Mouse (Mus musculus): ENCODE results near the gene Slc2a1. TPM values are rescaled to one million over a fixed set of nuclear protein-coding genes. Genes with fewer than 3 reads are reported as not detected.

The Slc2a1 gene
- total RNA-seq, 1 experiment from 2014 or later = 30.1 TPM

- no peak for ATAC-seq (replicated peaks; ENCODE audit: insufficient number of reproducible peaks, low FRiP score, low TSS enrichment, poor library complexity, severe bottlenecking)
Measured at GRCm38 (mm10) chr4:119161358-119161757, 52.8 kb downstream of the Slc2a1 start.

- no peak for ATAC-seq (replicated peaks; ENCODE audit: insufficient number of reproducible peaks, low FRiP score, low TSS enrichment, poor library complexity, severe bottlenecking)
Measured at GRCm38 (mm10) chr4:119162990-119163389, 54.5 kb downstream of the Slc2a1 start.

GRCm38 (mm10) chr4:119165916-119166315 lies 57.4 kb downstream of the Slc2a1 start:
- ATAC-seq (replicated peaks; ENCODE audit: insufficient number of reproducible peaks, low FRiP score, low TSS enrichment, poor library complexity, severe bottlenecking) = no peak

DNA sequence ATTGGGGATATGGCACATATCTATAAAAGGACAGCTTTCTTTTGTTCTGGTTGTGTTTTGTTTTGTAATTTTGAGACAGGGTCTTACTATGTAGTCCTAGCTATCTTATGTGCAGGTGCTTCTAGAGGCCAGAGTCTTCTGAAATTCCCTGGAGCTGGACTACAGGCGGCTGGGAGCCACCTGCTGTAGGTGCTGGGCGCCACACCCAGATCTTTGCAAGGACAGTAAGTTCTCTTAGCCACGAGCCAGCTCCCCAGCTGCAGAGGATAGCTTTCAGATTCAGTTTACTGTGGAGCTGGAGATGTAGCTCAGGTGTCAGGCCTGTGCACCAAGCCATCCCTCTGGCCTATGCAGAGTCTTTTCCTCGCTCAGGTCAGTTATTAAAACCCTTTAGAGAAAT lies 58.6 kb downstream of the Slc2a1 start:
- ATAC-seq (replicated peaks; ENCODE audit: insufficient number of reproducible peaks, low FRiP score, low TSS enrichment, poor library complexity, severe bottlenecking) = no peak

DNA sequence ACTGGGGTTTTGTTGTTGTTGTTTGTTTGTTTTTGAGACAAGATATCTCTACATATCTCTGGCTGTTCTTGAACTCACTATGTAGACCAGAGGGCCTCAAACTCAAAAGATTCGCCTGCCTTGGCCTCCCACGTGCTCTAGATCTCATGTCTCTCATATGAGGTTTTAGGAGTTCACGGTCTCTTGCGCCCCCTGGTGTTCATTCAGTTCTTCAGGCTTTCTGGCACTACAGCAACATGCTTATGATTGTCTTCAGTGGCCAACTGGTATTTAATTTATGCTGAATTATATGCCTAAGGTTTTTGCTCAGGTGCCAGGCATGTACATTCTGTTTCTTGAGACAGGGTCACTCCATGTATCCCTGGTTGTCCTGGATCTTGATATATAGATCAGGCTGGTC lies 59.2 kb downstream of the Slc2a1 start:
- ATAC-seq (replicated peaks; ENCODE audit: insufficient number of reproducible peaks, low FRiP score, low TSS enrichment, poor library complexity, severe bottlenecking) = peak; percentile 81

DNA sequence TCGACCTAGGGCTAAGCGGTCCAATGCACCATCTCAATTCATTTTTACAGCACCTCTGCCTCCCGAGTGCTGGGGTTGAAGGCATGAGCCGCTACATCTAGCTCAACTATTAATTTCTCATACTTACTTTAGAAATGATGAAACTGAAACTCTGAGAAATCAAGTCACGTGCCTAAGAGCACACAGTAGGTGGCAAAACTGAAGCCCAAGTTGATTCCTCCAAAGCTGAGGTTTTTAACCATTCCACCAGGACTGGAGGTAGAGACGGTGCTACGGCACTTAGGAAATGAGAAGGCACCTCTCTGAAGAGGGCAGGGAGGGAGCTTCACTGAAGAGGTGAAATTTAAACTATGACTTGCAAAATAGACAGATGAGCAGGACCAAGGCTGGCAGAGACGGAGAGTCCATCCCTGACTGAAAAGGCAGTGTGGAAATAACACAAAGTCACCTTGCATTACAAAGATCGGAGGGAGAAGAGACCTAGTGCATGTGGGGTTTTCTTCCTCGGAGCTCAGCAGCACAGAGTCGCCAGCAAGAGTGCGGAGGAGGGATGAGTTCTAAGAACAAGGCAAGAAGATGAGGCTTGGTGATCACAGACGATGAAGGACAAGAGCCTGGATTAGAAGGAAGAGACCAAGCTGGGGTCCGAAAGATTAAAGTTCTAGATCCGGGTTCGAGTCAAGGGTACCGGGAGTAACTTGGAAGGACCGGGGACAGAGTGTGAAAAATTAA lies 64.6 kb downstream of the Slc2a1 start:
- no peak for ATAC-seq (replicated peaks; ENCODE audit: insufficient number of reproducible peaks, low FRiP score, low TSS enrichment, poor library complexity, severe bottlenecking)

DNA sequence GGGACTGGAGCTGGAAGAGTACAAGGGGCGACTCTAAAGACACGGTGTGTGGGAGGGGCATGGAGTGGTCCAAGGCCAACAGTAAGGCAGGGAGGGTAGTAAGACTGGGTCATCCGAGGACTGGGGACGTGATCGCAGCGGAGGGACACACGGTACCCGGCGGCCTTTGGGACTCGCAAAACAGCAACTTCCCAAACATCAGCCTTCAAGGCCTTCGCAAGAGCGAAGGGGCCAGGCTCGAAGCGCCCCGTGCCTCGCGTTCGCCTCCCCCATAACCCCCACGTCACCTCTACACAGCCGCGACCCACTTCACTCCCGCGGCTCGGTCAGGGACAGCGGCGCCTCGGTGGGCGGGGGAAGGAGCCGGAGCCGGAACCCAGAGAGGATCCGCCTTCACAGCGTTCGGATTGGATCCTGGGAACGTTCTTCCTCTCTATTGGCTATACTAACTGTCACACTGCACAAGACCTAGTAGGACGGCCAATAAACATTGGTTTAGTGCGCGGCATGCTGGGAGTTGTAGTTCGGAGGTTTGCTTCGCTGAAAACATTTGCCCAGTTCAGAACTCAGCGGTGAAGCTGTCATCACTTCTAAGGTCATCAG lies 65.4 kb downstream of the Slc2a1 start, which contains the start of gene Zfp691:
Zfp691 (minus strand) TSS at position 345 of the 603 bp plus-strand sequence.
- ATAC-seq (replicated peaks; ENCODE audit: insufficient number of reproducible peaks, low FRiP score, low TSS enrichment, poor library complexity, severe bottlenecking) = peak; percentile 97

GRCm38 (mm10) chr4:119177702-119178101 lies 69.2 kb downstream of the Slc2a1 start:
- peak; percentile 40 for ATAC-seq (replicated peaks; ENCODE audit: insufficient number of reproducible peaks, low FRiP score, low TSS enrichment, poor library complexity, severe bottlenecking)

DNA sequence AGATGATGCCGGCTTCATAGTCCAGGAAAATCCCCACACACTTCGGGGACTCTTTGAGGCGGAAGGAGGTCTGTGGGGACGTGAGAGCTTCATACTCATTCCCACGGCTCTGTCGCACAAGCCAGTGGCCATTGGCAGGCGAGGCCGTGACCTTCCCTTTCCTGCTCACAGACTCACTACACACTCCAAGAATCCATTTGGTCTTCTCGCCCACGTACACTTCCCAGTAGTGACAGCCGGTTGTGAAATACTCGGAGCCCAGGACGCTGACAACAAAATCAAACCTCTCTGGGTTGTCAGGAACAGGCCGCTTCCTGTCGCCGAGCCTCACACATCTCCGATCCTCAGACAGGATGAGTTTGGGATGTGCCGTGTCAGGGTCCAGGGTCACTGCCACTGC lies 69.8 kb downstream of the Slc2a1 start:
- no peak for ATAC-seq (replicated peaks; ENCODE audit: insufficient number of reproducible peaks, low FRiP score, low TSS enrichment, poor library complexity, severe bottlenecking)

DNA sequence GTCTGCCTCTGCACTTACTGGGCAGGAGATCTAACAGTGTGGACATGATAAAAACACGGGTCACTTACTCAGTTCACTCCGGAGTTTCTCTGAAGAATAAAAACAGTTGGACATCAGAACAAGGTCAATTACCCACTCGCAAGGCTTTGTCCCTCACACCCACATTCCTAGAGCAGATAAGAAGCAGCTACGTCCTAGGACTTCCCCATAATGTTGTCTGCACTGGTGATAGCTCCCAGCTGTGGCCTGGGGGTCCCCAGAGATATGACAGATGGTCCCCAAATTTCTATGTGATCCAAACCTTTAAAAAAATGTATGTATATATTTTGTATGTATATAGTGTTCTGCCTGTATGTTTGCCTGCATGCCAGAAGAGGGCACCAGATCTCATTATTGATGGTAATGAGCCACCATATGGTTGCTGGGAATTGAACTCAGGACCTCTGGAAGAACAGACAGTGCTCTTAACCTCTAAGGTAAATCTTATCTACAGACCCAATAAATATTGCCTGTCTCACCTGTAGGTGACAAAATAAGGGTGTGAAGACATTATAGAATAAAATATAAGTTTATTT lies 71.7 kb downstream of the Slc2a1 start:
- ATAC-seq (replicated peaks; ENCODE audit: insufficient number of reproducible peaks, low FRiP score, low TSS enrichment, poor library complexity, severe bottlenecking) = no peak

DNA sequence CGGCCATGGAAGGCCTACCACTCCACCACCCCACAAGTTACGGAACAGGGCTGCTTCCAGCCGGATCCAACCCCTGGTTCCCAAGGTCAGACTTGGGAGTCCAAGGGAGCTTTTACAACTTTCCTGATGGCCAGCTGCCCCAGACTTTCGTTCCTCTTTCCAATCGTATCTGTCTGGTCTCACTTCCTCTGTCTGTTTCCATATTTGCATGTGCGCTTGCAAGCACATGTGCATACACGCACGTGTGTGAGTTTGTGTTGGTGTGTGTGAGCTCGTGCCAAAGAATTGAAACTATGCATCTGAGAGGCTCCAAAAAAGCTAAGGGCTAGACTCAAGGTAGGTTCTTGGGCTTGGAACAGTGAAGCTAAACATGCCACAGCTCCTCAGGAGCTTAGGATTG lies 72.9 kb downstream of the Slc2a1 start:
- ATAC-seq (replicated peaks; ENCODE audit: insufficient number of reproducible peaks, low FRiP score, low TSS enrichment, poor library complexity, severe bottlenecking) = peak; percentile 80

GRCm38 (mm10) chr4:119183525-119183924 lies 75.0 kb downstream of the Slc2a1 start:
- ATAC-seq (replicated peaks; ENCODE audit: insufficient number of reproducible peaks, low FRiP score, low TSS enrichment, poor library complexity, severe bottlenecking) = no peak

- ATAC-seq (replicated peaks; ENCODE audit: insufficient number of reproducible peaks, low FRiP score, low TSS enrichment, poor library complexity, severe bottlenecking) = no peak
Measured at GRCm38 (mm10) chr4:119185771-119186170, 77.3 kb downstream of the Slc2a1 start.

Other genes starting within 250 kb of the Slc2a1 start
- not detected in 3 replicates for gene Olfr1331, start 244.1 kb upstream of the Slc2a1 start, total RNA-seq (2017)
- gene Olfr1330, start 220.1 kb upstream of the Slc2a1 start, total RNA-seq (2017) = not detected in 3 replicates
- not detected in 3 replicates for gene Olfr1329, start 191.2 kb upstream of the Slc2a1 start, total RNA-seq (2017)
- not detected in 3 replicates for gene Olfr1328, start 170.1 kb upstream of the Slc2a1 start, total RNA-seq (2017)
- gene Lao1, start 147.1 kb upstream of the Slc2a1 start, total RNA-seq (2017) = not detected in 3 replicates
- 6.1 to 7.5 TPM (median 6.9 TPM) in 3 replicates for gene Zfp691, start 65.5 kb downstream of the Slc2a1 start, total RNA-seq (2017)
- 0.29 to 0.58 TPM in 2 of 3 replicates, not detected in the other for gene Ermap, start 81.3 kb downstream of the Slc2a1 start, total RNA-seq (2017)
- 4.9 to 35.0 TPM (median 16.9 TPM) in 3 replicates for gene Svbp, start 86.6 kb downstream of the Slc2a1 start, total RNA-seq (2017)
- not detected in 3 replicates for gene Tmem269, start 109.5 kb downstream of the Slc2a1 start, total RNA-seq (2017)
- 3.5 to 10.4 TPM (median 4.1 TPM) in 3 replicates for gene AU022252, start 124.0 kb downstream of the Slc2a1 start, total RNA-seq (2017)
- 0.48 to 1.8 TPM (median 0.53 TPM) in 3 replicates for gene P3h1, start 124.2 kb downstream of the Slc2a1 start, total RNA-seq (2017)
- gene Cldn19, start 146.7 kb downstream of the Slc2a1 start, total RNA-seq (2017) = not detected in 3 replicates
- 567 to 614 TPM (median 607 TPM) in 3 replicates for gene Ybx1, start 185.9 kb downstream of the Slc2a1 start, total RNA-seq (2017)
- gene Ppih, start 211.8 kb downstream of the Slc2a1 start, total RNA-seq (2017) = 35.8 to 75.4 TPM (median 39.9 TPM) in 3 replicates